Mouse (Mus musculus): Measurements from ENCODE around the gene Cdc34.
A peak's percentile ranks its signal among the peaks of the same experiment; 100 is the strongest.

Cdc34 gene

DNA sequence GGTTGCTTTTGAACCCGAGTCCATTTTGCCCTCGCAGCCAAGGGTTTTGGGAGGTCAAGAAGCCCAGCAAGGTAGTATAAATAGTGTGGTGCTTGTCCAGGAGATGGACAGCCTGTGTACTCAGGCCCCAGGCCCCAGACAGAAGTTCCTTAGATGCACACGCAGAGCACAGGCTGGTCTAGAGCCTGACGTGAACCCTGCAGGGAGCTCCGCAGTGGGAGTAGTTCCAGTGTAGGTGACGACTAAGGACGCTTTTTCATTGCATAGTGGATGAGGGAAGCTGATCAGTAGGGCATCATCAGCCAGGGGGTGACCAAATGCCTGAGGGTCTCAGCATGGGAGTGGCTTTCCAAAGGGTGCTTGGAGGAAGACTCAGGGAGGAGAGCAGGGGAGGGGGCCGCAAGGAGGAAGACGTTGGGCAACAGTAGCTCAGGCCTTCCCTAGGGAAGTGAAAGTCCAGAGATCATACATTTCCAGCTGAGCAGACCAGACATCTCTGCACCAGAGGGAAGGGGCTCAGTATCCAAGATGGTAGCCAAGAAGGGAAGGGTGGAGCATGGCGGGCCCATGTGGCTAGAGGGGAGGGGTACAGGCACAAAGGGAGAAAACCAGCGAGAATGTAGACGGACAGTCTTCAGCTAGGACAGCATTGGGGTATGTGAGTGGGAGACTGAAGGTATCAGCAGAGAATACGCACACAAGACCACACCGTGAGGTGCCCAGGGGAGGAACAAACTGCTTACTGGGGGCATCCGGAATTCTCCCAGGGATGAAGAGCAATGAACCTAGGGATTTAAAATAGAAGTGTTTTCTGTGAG lies 11.7 kb upstream of the Cdc34 start:
- no peak for DNase-seq (ENCODE audit: low spot score in 2 of 2)

- no peak for DNase-seq (ENCODE audit: low spot score in 2 of 2)
These were observed 10.5 kb upstream of the Cdc34 start for GRCm38 (mm10) chr10:79671396-79672087.

- no peak for DNase-seq (ENCODE audit: low spot score in 2 of 2)
These were observed 9.9 kb upstream of the Cdc34 start for GRCm38 (mm10) chr10:79672088-79672455.

- no peak for DNase-seq (ENCODE audit: low spot score in 2 of 2)
These were observed 8.9 kb upstream of the Cdc34 start for GRCm38 (mm10) chr10:79673054-79673453.

GRCm38 (mm10) chr10:79675346-79676035 lies 6.5 kb upstream of the Cdc34 start:
- DNase-seq (ENCODE audit: low spot score in 2 of 2), result no peak

DNA sequence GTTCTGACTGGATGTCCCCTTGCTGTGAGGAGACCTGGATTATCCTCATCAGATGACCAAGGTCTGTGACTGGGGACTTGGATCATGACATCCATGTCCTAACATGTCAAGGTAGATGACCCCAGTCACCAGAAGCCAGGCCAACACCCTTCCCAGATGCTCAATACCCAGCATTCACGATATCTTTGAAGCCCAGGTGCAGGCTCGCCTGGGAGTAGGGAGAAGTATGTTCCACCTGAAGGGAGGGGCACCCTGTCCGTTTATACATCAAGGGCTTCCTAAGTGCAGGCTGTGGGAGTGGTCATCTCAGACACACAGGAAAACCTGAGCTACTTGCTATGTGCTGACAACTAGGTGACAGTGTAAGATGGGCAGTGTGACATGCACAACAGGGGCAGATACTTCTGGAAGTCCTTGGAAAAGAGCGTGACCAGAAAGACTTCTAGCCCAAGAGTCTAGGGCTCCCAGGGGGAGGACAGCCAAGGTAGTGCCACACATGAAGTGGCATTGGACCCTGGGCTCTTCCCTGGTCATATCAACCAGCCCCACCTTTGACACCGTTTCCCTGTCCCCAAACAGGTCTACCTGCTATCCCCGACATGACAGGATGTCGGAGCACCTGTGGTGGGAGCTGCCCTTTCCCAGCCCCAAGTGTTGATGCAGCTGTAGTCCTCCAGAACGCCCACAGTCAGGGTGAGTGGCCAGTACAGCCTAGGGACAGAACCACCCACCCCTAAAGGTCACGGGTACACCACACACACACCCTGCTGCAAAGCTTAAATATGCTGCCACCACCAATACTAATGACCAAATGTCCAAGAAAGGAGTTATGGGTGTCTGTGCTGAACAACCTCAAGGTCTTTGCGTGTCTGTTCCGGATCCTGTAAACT lies 1.1 kb upstream of the Cdc34 start:
- no peak for DNase-seq (ENCODE audit: low spot score in 2 of 2)

- DNase-seq (ENCODE audit: low spot score in 2 of 2), result no peak
These were observed 538 bp downstream of the Cdc34 start for GRCm38 (mm10) chr10:79682551-79682915.

- DNase-seq (ENCODE audit: low spot score in 2 of 2), result peak in 1 of 2 experiments; percentile 56
These were observed 1.1 kb downstream of the Cdc34 start for GRCm38 (mm10) chr10:79682916-79683582.

DNA sequence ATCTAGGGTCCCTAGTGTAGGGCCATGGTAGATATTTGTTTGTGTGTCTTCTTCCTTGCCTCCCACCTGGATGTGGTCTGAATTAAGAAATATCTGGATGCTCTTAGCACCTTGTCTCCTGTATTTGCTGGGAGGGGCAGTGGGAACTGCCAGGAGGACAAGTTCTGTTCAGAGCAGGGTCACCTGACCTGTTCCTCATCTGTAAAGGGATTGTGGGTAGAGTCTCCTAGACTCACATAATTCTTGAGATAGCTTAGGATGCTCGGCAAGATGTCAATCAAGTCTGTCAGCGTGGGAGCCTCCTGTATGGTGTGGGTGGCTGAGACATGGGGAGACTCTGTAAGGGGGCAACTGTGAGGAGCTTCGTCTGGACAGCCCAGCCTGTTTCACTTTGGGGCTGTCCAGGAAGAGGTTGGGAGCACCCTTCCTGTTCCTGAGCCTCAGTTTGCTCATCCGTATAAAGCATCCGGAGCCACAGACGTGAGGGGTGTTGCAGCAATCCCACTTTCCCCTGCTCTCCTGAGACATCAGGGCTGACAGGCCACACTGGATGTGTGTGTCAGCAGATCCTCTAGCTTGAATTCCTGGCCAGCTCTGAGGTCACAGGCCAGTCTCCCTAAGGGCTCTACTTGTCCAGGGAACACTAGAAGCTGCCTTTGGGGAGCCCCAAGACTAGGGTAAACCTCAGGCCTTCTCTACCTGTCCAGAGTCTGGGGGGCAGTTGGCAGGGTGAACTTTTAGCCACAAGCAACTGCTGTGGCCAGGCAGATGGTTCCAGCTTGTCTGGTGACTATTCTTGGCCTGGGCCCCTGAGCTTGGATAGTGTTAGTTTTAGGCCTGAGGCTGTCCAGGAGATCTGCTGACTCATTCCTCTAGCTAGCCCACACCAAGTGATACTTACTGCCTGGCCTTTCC lies 2.0 kb downstream of the Cdc34 start:
- DNase-seq (ENCODE audit: low spot score in 2 of 2), result no peak

GRCm38 (mm10) chr10:79684770-79685600 lies 3.0 kb downstream of the Cdc34 start:
- DNase-seq (ENCODE audit: low spot score in 2 of 2), result no peak

DNA sequence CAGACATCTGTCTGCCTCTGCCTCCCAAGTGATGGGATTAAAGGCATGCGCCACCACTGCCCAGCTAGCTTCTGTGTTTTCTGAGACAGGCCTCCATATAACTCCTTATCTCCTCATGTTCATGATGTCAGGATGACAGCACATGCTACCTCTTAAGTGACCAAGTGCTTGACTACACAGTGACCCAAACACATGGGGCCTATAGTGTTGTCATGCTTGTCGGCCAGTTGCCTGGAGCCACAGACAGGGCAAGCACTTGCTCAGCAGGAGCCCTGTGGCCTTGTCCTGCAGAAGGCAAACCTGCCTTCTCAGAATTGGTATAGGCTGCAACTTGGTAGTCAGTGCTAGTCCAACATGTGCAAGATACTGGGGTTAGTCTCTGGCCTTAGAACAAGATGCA lies 4.2 kb downstream of the Cdc34 start:
- no peak for DNase-seq (ENCODE audit: low spot score in 2 of 2)

DNA sequence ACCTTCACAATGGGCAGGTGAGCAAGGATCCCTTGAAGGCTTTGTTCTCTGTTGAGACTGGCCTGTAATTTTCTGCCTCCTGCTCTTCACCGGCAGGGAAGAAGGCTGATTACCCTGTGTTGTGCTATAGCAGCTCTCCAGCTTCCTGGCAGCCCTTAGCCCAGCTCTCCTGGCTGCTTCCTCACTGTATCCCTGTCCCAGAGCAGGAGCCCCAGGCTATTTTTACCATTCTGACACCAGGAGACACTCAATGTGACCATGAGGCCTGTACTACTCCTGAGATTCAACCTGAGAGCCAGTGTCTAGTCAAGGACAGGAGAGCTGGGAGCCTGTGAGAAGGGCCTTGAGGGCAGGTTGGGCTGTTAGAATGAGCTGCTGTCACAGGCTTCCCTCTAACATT lies 4.7 kb downstream of the Cdc34 start:
- no peak for DNase-seq (ENCODE audit: low spot score in 2 of 2)

- DNase-seq (ENCODE audit: low spot score in 2 of 2), result no peak
These were observed 5.5 kb downstream of the Cdc34 start for GRCm38 (mm10) chr10:79687513-79687912.

DNA sequence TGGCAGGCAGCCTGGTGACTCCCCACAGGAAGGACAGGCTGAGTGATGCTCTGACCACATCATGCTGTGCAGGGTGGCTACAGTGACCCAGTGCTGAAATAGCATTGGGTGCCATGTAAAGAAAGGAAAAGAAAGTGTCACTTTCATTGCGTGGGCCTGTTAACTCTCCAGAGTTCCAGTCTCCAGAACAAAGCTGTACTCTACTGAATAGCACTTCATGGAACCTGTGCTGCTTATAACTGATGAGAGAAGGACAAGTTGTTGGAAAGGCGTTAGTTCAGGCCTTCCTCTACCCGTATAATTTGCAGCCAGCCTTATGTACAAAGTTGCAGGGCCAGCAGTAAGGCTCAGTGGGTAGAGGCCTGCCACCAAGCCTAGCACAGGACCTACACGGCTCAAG lies 6.7 kb downstream of the Cdc34 start, which contains the start of gene Gzmm:
Gzmm (plus strand) TSS at position 301 of the 400 bp plus-strand sequence.
- no peak for DNase-seq (ENCODE audit: low spot score in 2 of 2)

GRCm38 (mm10) chr10:79689178-79689577 lies 7.2 kb downstream of the Cdc34 start:
- no peak for DNase-seq (ENCODE audit: low spot score in 2 of 2)

GRCm38 (mm10) chr10:79691986-79692548 lies 10.1 kb downstream of the Cdc34 start:
- DNase-seq (ENCODE audit: low spot score in 2 of 2), result no peak

DNA sequence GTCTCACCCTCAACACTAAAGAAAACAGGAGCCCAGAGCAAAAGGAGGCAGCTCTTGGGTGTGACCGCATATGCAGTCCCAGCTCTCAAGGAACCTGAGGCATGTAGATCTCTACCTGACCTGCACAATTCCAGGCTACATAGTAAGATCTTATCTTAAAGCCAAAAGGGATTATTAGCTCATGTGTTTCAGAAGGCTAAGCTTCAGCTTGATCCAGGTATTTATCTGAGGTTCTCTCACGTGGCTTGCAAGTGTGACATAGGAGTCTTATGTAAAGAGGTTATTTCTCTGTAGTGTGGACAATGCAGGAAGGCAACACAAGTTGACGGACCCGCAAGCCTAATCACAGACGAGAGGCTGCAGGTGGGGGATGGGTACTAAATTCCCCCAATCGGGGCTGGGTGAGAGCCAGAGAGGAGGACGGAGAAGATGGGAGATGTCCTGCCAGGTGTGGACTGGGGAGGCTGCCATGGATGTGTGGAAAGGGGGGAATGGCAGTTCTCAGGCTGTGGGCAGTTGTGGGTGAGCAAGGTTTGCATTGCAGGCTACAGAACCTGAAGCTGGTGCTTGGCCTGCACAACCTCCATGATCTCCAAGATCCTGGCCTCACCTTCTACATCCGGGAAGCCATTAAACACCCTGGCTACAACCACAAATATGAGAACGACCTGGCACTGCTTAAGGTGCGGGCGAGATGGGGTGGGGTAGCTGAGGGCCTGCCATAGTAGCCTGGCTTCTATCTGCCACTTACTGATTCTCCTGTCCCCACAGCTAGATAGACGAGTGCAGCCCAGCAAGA lies 11.8 kb downstream of the Cdc34 start:
- no peak for DNase-seq (ENCODE audit: low spot score in 2 of 2)

DNA sequence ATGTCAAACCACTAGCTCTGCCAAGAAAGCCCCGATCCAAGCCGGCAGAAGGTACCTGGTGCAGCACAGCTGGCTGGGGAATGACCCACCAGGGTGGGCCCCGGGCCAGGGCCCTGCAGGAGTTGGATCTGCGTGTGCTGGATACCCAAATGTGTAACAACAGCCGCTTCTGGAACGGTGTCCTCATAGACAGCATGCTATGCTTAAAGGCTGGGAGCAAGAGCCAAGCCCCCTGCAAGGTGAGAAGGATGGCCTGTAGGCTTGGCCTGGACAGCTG lies 12.3 kb downstream of the Cdc34 start:
- DNase-seq (ENCODE audit: low spot score in 2 of 2), result no peak

Data from frontal cortex, postnatal 14 days (tissue).